Mouse (Mus musculus) midbrain, embryonic 14.5 days (tissue): ENCODE results near the gene Myb. TPM values are rescaled to one million over a fixed set of nuclear protein-coding genes. Genes with fewer than 3 reads are reported as not detected.

Experiments used
- ATAC-seq: fragments of 200-750 bp; cut with Nextera tagmentation; 2 replicates; pipeline ENCODE4 v1.8.0; 2017; ENCODE audit warnings: moderate number of reproducible peaks, moderate library complexity; ENCODE audit not compliant: low FRiP score, low TSS enrichment
- DNase-seq: peaks from one replicate; pipeline ENCODE4 v3.0.0-alpha.2; 2015
- H3K27ac ChIP-seq: fragments of 300-500 bp; sonication (generic); replicated peaks from 2 replicates; pipeline ENCODE4 v1.5.1; 2014; ENCODE audit warnings: mild to moderate bottlenecking, low read depth, low read length, moderate library complexity
- H3K27me3 ChIP-seq: fragments of 300-500 bp; sonication (generic); 2 replicates; pipeline ENCODE4 v1.6.1; 2014; ENCODE audit warnings: low read length, control low read depth, mixed read lengths; ENCODE audit not compliant: control insufficient read depth, insufficient read depth
- H3K36me3 ChIP-seq: fragments of 300-500 bp; sonication (generic); 2 replicates; pipeline ENCODE4 v1.6.1; 2014; ENCODE audit warnings: low read length, control low read depth; ENCODE audit not compliant: control insufficient read depth, insufficient read depth
- H3K4me1 ChIP-seq: fragments of 300-500 bp; sonication (generic); 2 replicates; pipeline ENCODE4 v1.6.1; 2014; ENCODE audit warnings: mild to moderate bottlenecking, antibody characterized with exemption, low read length, control low read depth; ENCODE audit not compliant: control insufficient read depth, insufficient read depth
- H3K4me2 ChIP-seq: fragments of 300-500 bp; sonication (generic); 2 replicates; pipeline ENCODE4 v1.6.1; 2014; ENCODE audit warnings: mild to moderate bottlenecking, low read length, moderate library complexity
- H3K4me3 ChIP-seq: fragments of 300-500 bp; sonication (generic); replicated peaks from 2 replicates; pipeline ENCODE4 v1.5.1; 2014; ENCODE audit warnings: low read depth, low read length
- H3K9ac ChIP-seq: fragments of 300-500 bp; sonication (generic); replicated peaks from 2 replicates; pipeline ENCODE4 v1.6.1; 2014; ENCODE audit warnings: mild to moderate bottlenecking, low read length, moderate library complexity
- H3K9me3 ChIP-seq: fragments of 300-500 bp; sonication (generic); 2 replicates; pipeline ENCODE4 v1.6.1; 2016; ENCODE audit warnings: low read length, control low read depth, mixed read lengths; ENCODE audit not compliant: control insufficient read depth
- WGBS: fragments of 180-500 bp; shearing (Covaris S2); extraction: QIAGEN DNeasy Blood & Tissue Kit; methylation state at CpG from one replicate; pipeline ENCODE4 v1.1.7; 2014; 5-methylcytosine and 5-hydroxymethylcytosine counted together
- polyA plus RNA-seq: library from polyadenylated mRNA; unstranded; fragments of >200 nt; fragmentation: Nextera tagmentation; extraction: Ambion mirVana; gene quantifications from 2 replicates; pipeline ENCODE4 v1.2.1, GENCODE M21; 2014

Gene Myb
- polyA plus RNA-seq, 1 experiment from 2014 or later = 3.5 TPM

DNA sequence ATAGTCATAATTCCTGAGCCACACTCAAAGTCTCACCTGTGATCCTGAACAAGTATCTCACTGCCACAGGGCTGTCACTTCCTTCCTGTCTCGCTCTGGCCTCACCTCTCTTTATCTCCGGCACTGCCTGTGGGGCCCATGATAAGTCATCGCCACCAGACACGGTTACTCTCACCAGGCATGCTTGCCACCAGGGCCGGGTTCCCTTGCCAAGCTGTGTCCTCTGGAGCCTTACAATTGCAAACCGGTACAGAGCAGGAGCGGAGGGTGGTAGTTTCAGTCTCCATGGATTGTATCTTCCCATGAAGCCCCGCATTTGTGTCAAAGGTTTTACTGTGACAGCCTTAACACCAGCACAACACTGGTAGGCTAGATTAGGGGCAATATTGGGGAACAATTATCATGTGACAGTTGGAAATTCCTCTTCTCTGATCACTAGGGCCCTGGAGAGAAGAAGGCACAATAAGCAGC is 35.9 kb upstream of the Myb start:
- no peaks in the 10 kb centered on the region for H3K36me3 ChIP-seq
- peaks cover 5% of the 10 kb centered on the region; the same call in 1 of the 2 replicates for H3K4me1 ChIP-seq
- H3K27me3 ChIP-seq = no peaks in the 10 kb centered on the region
- H3K27ac ChIP-seq = no peak overlapping the region
- no peak overlapping the region for H3K9ac ChIP-seq
- 91% methylated on average over 8 of the region's 8 CpGs for WGBS
- H3K4me2 ChIP-seq = no peak overlapping the region
- no peaks in the 10 kb centered on the region for H3K9me3 ChIP-seq
- DNase-seq (no peak), ATAC-seq (no peak)
- H3K4me3 ChIP-seq = no peak overlapping the region

DNA sequence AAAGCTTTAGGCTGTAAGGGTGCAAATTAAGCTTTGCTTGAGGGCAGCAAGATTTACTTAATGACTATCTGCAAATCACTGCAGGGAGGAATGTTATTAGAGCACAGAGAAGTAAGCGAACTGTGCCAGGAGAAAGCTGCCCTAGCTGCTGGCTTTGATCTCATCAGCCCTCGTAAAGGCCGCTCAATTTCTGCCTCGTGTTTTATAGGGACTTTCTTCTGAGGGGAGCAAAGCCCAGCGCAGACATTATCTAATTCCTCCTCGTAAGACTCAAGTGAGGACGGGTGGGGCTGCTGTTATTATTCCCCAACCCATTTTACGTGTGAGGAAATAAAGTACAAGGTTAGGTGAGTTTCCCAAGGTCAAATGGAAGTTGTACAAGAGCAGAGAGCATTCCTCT is 34.8 kb upstream of the Myb start:
- WGBS = 61% methylated on average over 8 of the region's 8 CpGs
- no peaks in the 10 kb centered on the region for H3K27me3 ChIP-seq
- H3K9me3 ChIP-seq = no peaks in the 10 kb centered on the region
- no peak for ATAC-seq
- DNase-seq = peak; percentile 18
- H3K36me3 ChIP-seq = no peaks in the 10 kb centered on the region
- H3K27ac ChIP-seq = no peak overlapping the region
- H3K4me2 ChIP-seq = no peak overlapping the region
- H3K4me1 ChIP-seq = peaks cover 5% of the 10 kb centered on the region; the same call in 1 of the 2 replicates
- no peak overlapping the region for H3K9ac ChIP-seq
- H3K4me3 ChIP-seq = no peak overlapping the region

DNA sequence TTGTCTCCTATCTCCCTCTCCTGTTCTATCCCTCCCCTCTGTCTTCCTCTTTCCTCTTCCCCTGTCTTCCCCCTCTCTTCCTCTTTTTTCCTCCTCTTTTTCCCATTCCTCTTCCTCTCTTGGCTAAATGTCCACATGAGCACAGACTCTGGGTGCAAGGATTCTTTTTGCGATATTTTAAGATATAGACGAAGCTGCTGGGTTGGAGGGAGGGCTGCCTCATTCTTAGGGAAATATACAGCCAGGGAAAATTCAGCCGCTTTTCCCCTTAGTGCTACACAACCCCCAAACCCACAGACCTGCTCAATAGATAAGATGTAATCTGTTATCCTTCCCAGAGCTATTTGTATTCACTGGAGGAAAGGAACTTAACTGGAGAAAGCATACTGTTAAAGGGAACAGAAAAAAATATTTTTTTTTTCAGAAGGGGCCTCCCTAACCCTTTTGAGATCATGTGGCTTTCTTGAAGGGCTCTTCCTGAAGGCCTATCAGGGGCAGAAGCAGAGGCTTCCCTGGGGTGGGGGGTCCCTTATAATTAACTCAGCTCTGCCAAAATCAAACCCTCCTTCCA is 33.2 kb upstream of the Myb start:
- Histone ChIP-seq H3K4me2 (no peak overlapping the region), H3K9ac (no peak overlapping the region), H3K36me3 (no peaks in the 10 kb centered on the region), H3K9me3 (no peaks in the 10 kb centered on the region), H3K4me3 (no peak overlapping the region), H3K4me1 (peaks cover 5% of the 10 kb centered on the region; the same call in 1 of the 2 replicates), H3K27ac (no peak overlapping the region), H3K27me3 (no peaks in the 10 kb centered on the region)
- WGBS = 53% methylated on average over 3 of the region's 3 CpGs
- no peak for ATAC-seq
- DNase-seq = no peak

DNA sequence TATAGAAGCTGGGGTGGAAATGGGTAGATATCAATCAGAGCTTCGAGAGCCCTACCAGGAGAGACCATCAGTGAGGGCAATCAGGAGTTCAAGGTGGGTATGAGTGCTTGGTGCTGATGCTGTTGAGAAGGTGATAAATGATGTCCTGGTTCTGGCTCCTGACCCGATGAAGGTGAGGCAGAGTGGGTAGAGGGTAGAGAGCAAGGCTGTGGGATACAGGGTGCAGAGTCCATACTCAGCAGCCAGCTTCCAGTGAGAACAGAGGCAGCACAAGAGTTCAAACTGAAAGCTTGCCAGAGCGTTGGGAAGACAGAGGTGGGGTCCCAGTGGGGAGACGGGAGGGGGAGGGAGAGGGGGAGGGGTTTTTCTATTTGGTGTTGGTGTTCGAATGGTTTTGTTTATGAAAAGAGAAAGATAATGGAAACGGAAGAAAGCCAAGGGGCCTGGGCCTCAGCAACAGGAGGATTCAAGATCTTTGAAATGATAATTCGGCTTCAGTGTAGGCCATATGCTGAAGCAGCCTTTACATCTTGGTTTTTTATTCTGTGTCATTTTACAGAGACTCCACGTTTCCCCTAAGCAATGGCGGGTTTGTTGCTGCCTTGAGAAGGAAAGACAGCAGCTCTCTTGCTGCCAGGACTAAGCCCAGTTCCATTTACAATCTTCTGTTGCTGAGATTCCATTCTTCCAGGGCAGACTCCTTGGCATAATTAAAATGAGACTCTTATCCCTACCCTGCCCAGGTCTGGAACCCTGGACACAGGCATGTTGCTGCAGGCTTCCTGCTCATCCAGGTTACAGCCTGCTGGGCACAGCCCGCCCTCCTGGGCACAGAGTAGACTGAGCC is 32.5 kb upstream of the Myb start:
- Histone ChIP-seq H3K9ac (no peak overlapping the region), H3K27ac (no peak overlapping the region), H3K9me3 (no peaks in the 10 kb centered on the region), H3K4me1 (peaks cover 5% of the 10 kb centered on the region; the same call in 1 of the 2 replicates), H3K36me3 (no peaks in the 10 kb centered on the region), H3K27me3 (no peaks in the 10 kb centered on the region), H3K4me2 (no peak overlapping the region), H3K4me3 (no peak overlapping the region)
- no peak for ATAC-seq
- peak; percentile 19 for DNase-seq
- 28% methylated on average over 10 of the region's 10 CpGs for WGBS

DNA sequence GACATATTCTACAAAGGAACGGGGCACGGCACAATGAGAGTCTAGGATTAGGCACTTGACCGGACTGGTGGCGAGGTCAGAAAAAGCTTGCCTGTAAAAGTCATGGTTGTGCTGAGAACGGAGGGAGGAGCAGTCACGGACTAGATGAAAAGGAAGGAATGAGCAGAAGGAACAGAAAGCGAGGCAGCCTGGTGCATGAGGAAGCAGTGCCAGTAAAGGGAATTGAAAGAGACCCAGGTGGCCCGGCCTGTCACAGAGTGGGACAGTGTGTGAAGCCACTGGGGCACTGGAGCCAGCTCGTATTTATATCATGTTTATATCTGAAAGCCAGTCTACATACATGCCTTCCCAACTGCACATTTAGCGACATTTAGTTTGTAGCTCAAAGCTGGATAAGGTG is 31.7 kb upstream of the Myb start:
- DNase-seq (no peak), ATAC-seq (no peak)
- H3K4me1 ChIP-seq = peaks cover 5% of the 10 kb centered on the region; the same call in 1 of the 2 replicates
- no peak overlapping the region for H3K4me3 ChIP-seq
- H3K27me3 ChIP-seq = no peaks in the 10 kb centered on the region
- 79% methylated on average over 10 of the region's 10 CpGs for WGBS
- no peaks in the 10 kb centered on the region for H3K9me3 ChIP-seq
- no peak overlapping the region for H3K4me2 ChIP-seq
- no peak overlapping the region for H3K9ac ChIP-seq
- H3K27ac ChIP-seq = no peak overlapping the region
- H3K36me3 ChIP-seq = no peaks in the 10 kb centered on the region

DNA sequence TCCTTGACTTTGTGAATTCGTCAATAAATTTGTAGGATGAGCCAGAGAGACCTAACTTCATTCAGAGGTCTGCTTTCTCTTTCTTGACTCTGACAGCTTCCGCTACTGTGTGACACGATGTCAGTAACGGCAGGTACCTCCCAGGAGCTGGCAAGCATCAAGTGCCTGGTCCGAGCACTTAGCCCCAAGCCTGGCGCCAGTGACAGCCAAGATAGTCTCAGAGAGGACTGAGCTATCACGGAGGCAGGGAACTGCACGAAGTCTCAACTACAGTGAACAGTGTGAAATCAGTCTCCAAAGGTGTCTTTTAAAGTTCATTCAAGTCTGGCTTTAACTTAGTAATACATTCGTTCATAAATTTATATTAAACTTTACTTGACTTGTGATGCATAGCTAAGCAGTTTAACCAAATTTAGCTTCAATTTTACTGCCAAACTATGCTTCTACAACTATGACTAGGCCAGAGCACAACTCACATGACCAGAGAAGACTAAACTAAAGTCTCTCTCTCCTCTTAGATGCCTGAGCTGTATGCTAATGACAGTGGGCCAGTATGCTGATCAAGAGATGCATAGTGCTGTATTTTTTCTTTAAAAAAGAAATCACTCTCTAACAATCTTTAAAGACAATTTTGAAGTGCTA is 29.1 kb upstream of the Myb start:
- Histone ChIP-seq H3K9me3 (no peaks in the 10 kb centered on the region), H3K9ac (no peak overlapping the region), H3K27ac (no peak overlapping the region), H3K4me3 (no peak overlapping the region), H3K27me3 (no peaks in the 10 kb centered on the region), H3K4me1 (peaks cover 5% of the 10 kb centered on the region; the same call in 1 of the 2 replicates), H3K36me3 (no peaks in the 10 kb centered on the region), H3K4me2 (no peak overlapping the region)
- DNase-seq (no peak), ATAC-seq (no peak)
- WGBS = 76% methylated on average over 9 of the region's 9 CpGs

DNA sequence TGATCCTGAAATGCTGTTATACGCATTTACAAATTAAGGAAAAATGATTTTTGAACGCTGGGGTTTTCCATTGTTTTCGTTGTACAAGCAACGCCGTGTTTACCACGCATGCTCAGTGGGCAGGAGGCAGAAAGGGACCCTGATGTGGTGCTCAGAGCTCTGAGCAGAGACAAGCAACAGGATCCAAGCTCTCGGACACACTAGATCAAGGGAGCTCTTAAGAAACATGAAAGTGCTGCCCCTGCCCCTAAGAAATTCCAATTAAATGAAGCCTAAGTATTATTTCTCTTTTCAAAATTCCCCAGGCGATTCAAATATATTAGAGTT is 28.5 kb upstream of the Myb start:
- no peak for ATAC-seq
- no peaks in the 10 kb centered on the region for H3K27me3 ChIP-seq
- H3K9ac ChIP-seq = no peak overlapping the region
- H3K9me3 ChIP-seq = no peaks in the 10 kb centered on the region
- no peak overlapping the region for H3K27ac ChIP-seq
- H3K4me1 ChIP-seq = peaks cover 5% of the 10 kb centered on the region; the same call in 1 of the 2 replicates
- peak overlapping the region; percentile 1; the same call in 1 of the 2 replicates for H3K4me3 ChIP-seq
- DNase-seq = no peak
- peak overlapping the region; percentile 46 for H3K4me2 ChIP-seq
- WGBS = 20% methylated on average over 8 of the region's 8 CpGs
- no peaks in the 10 kb centered on the region for H3K36me3 ChIP-seq

DNA sequence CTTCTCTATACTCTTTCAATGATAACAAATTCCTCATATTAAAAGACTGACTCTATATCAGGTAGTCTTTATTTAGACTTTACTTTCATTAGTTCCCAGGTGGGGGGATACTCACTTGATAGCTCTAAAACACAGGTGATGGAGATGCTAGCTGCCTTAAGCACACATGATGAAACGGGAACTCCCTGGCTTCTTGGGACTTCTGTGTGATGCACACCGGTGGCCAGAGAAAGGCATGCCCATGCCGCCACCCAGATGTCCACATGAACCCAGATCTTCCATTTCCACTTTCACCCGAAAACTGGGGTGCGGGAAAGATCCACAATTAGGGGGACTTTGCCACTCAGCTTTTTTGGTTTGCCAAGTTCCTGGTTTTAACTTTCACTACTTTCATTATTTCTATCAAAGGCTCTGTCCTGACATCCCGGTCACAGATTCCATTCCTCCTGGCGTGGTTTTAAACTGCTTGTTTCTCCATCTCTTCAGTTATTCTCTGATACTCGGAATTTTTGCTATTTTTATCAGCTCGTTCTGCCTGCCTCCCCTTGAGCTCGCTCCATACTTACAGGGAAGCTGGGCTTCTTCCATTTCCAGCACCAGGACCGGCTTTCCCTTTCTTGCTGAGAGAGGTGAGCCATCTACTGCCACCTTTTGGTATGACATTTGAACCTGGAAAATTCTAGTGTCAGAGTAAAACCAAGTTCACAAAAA is 27.9 kb upstream of the Myb start:
- H3K9me3 ChIP-seq = no peaks in the 10 kb centered on the region
- H3K4me2 ChIP-seq = peak overlapping the region; percentile 46
- DNase-seq (peak; percentile 86), ATAC-seq (no peak; the same call in 1 of the 2 replicates)
- WGBS = 28% methylated on average over 11 of the region's 11 CpGs
- peak overlapping the region; percentile 1; the same call in 1 of the 2 replicates for H3K4me3 ChIP-seq
- no peak overlapping the region for H3K27ac ChIP-seq
- H3K4me1 ChIP-seq = peaks cover 5% of the 10 kb centered on the region; the same call in 1 of the 2 replicates
- H3K36me3 ChIP-seq = no peaks in the 10 kb centered on the region
- no peak overlapping the region for H3K9ac ChIP-seq
- no peaks in the 10 kb centered on the region for H3K27me3 ChIP-seq
